Mouse (Mus musculus) ES-E14 (cell line): Measurements from ENCODE around the gene Gpr149. TPM values are rescaled to one million over a fixed set of nuclear protein-coding genes. Genes with fewer than 3 reads are reported as not detected.

Experiments
- DNase-seq: peaks from one replicate; pipeline ENCODE4 v3.0.0-alpha.2; 2013; ENCODE audit warnings: low read depth, low spot score
- H3K27ac ChIP-seq: 2 replicates; pipeline ENCODE4 v1.5.1; 2012; ENCODE audit warnings: low read depth, mild to moderate bottlenecking, low read length, moderate library complexity, mixed read lengths; ENCODE audit not compliant: poor library complexity, insufficient read depth, severe bottlenecking
- H3K36me3 ChIP-seq: 2 replicates; pipeline ENCODE4 v1.6.1; 2012; ENCODE audit warnings: mild to moderate bottlenecking, low read length, moderate library complexity, mixed read lengths; ENCODE audit not compliant: control insufficient read depth, poor library complexity, insufficient read depth, severe bottlenecking
- H3K4me1 ChIP-seq, 2 experiments: fragments of 150-350 bp in 1 of 2; sonication (generic) in 1 of 2; 2 replicates each; pipeline ENCODE4 v1.6.1; 2012; ENCODE audit warnings: low read length in 2 of 2, mild to moderate bottlenecking in 1 of 2, mixed read lengths in 1 of 2; ENCODE audit not compliant: control insufficient read depth in 2 of 2, insufficient read depth in 2 of 2, poor library complexity in 1 of 2
- H3K4me3 ChIP-seq, 2 experiments: fragments of 150-350 bp in 1 of 2; sonication (generic) in 1 of 2; 2 replicates each; pipeline ENCODE4 v1.5.1; 2012; ENCODE audit warnings: low read length in 2 of 2, low read depth in 1 of 2, mild to moderate bottlenecking in 1 of 2, mixed read lengths in 1 of 2; ENCODE audit not compliant: insufficient read depth in 1 of 2, poor library complexity in 1 of 2, severe bottlenecking in 1 of 2
- H3K9ac ChIP-seq: 2 replicates; pipeline ENCODE4 v1.6.1; 2012; ENCODE audit warnings: low read depth, mild to moderate bottlenecking, low read length, mixed read lengths; ENCODE audit not compliant: poor library complexity, insufficient read depth, severe bottlenecking
- H3K9me3 ChIP-seq: fragments of 150-350 bp; sonication (generic); 2 replicates; pipeline ENCODE4 v1.6.1; 2012; ENCODE audit warnings: low read depth, mild to moderate bottlenecking, low read length; ENCODE audit not compliant: control insufficient read depth, insufficient read depth
- CHD2 ChIP-seq: IDR thresholded peaks from 2 replicates; pipeline ENCODE4 v1.6.1; 2014; ENCODE audit warnings: mild to moderate bottlenecking, low read depth, low read length, inconsistent platforms
- HCFC1 ChIP-seq: IDR thresholded peaks from 2 replicates; pipeline ENCODE4 v1.6.1; 2012; ENCODE audit warnings: low read length, inconsistent platforms, borderline replicate concordance; ENCODE audit not compliant: insufficient read depth
- MAFK ChIP-seq: IDR thresholded peaks from 2 replicates; pipeline ENCODE4 v1.6.1; 2014; ENCODE audit warnings: mild to moderate bottlenecking, low read depth, low read length, inconsistent platforms; ENCODE audit not compliant: insufficient read depth
- ZC3H11A ChIP-seq: IDR thresholded peaks from 2 replicates; pipeline ENCODE4 v1.6.1; 2012; ENCODE audit warnings: low read depth, mild to moderate bottlenecking, inconsistent platforms, low read length, borderline replicate concordance
- ZNF384 ChIP-seq: IDR thresholded peaks from 2 replicates; pipeline ENCODE4 v1.6.1; 2012; ENCODE audit warnings: low read depth, low read length, inconsistent platforms
- in situ Hi-C, 2 experiments: fragments of 600-800 bp; cut with MboI; formaldehyde crosslinking; loops; one replicate each; pipeline ENCODE4 v1.15.1; 2025; ENCODE audit warnings: low sequenced_read_pairs in 2 of 2, inconsistent platforms in 1 of 2; ENCODE audit not compliant: unreplicated experiment in 2 of 2
- total RNA-seq: library from RNA; depleted of rRNA; stranded (reverse); fragments of 300-350 nt; gene quantifications from 2 replicates; pipeline ENCODE4 v1.2.3, GENCODE M21; 2012; rRNA removed

The Gpr149 gene
- total RNA-seq, 1 experiment = 0.13 TPM

DNA sequence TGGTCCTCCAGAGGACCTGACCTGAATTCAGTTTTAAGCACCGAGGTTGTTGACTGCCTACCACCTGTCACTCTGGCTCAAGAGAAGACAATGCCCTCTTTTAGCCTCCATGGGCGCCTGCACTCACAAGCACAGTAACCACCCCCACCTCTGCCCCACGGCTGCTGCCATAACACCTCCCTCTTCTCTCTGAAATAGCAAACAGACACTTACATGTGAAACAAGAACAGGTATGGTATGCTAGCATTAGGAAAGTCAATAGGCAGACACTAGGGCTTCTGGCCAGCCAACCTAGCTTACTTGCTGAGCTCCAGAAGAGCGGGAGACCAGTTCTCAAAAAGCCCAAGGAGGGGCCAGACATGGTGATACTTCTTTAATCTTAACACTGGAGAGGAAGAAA is 105.6 kb downstream of the Gpr149 start:
- Histone ChIP-seq H3K9ac (no peak overlapping the region), H3K9me3 (no peaks in the 10 kb centered on the region), H3K4me1 (no peaks in the 10 kb centered on the region), H3K36me3 (peaks cover 4% of the 10 kb centered on the region), H3K4me3 (no peak overlapping the region), H3K27ac (no peak overlapping the region)
- no peak for TF ChIP-seq ZC3H11A
- no peak for DNase-seq
- in situ Hi-C loops = loop anchor here (25.0 kb wide), 1 partner anchor 1488 kb away; the partner anchor contains the start of gene Gmps (in 2 of the 2)

DNA sequence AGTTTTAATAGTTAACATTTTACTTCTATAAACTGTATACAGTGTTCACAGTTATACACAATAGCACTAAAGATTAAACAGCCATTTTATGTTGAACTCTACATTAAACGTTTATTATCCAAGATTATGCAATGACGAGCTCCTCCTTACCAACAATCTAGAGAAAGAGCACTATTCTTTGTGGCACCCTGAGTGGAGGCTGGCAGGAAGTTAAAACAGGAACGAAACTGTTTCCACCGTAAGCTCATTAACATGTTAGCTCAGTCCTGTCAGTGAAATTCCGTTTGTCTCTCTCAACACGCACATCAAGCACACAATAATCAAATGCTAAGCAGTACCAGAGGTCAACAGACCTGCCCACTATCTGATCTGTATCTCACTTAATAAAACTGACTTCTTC is 112.4 kb downstream of the Gpr149 start:
- H3K4me3 ChIP-seq = no peak overlapping the region
- DNase-seq = no peak
- H3K27ac ChIP-seq = no peak overlapping the region
- H3K9ac ChIP-seq = no peak overlapping the region
- in situ Hi-C loops = loop anchor here (25.0 kb wide), 1 partner anchor 1495 kb away; the partner anchor contains the start of gene Gmps (in 2 of the 2)
- H3K36me3 ChIP-seq = peaks cover 5% of the 10 kb centered on the region; the same call in 1 of the 2 replicates
- TF ChIP-seq CHD2 (no peak), MAFK (no peak), ZC3H11A (no peak), ZNF384 (no peak), HCFC1 (no peak)
- no peaks in the 10 kb centered on the region for H3K4me1 ChIP-seq
- no peaks in the 10 kb centered on the region for H3K9me3 ChIP-seq

DNA sequence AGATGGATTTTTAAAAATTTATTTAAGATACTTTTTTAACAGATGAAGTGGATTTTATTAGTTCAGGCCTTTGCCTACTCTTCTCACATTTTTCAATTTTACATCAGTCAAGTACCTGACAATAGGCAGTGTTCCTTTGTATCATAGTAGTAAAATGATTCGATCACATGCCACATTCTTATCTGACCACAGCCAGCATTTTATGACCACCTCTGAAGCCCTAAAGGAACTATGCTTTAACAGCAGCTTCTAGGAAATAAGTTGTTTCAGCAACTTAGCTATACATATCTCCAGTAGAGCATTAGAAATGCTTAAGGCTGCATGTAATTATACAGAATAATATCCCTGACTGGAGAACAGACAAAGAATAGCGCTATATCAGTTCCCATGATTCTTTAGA is 120.6 kb downstream of the Gpr149 start:
- Histone ChIP-seq H3K4me3 (no peak overlapping the region), H3K36me3 (peaks cover 10% of the 10 kb centered on the region), H3K4me1 (no peaks in the 10 kb centered on the region), H3K27ac (no peak overlapping the region), H3K9ac (no peak overlapping the region), H3K9me3 (no peaks in the 10 kb centered on the region)
- in situ Hi-C loops = loop anchor here (25.0 kb wide), 1 partner anchor 1503 kb away; the partner anchor contains the start of gene Gmps (in 2 of the 2)
- no peak for DNase-seq
- TF ChIP-seq ZC3H11A = no peak
- no peak for TF ChIP-seq ZNF384
- no peak for TF ChIP-seq CHD2
- no peak for TF ChIP-seq MAFK

Other genes with a start within 250 kb of the Gpr149 start
- gene Dhx36, start 98.1 kb downstream of the Gpr149 start, total RNA-seq = 31.7 and 37.8 TPM in 2 replicates